ENCODE assay signal across 12 mouse cellular contexts in genomic region chr8:124140211-124140790, GRCm38 (mm10).
DNase-seq lines count a peak whose midpoint lies in the region; ATAC-seq and TF ChIP-seq lines count a peak whose summit lies in the region.
"Had no signal": no experiment of that assay in that cellular context is flagged by ENCODE, and none has a peak within 500 bp of the region (broad histone marks: within the 10 kb centered on the region; RNA-seq: fewer than 3 reads in every experiment).

No protein-coding gene starts in this region.

- H3K9me3 ChIP-seq in hindbrain, embryonic 11.5 days (ENCODE audit: control insufficient read depth, low read length), result no peaks in the 10 kb centered on the region
- H3K9me3 ChIP-seq in midbrain, embryonic 16.5 days (replicated peaks; ENCODE audit: control insufficient read depth, low read length, poor library complexity, severe bottlenecking), result no peaks in the 10 kb centered on the region

- no peak for DNase-seq in layer of hippocampus, adult 2 months (ENCODE audit: low spot score in 2 of 2)
- DNase-seq in layer of hippocampus, adult 11-12 months (ENCODE audit: low spot score), result no peak
- DNase-seq in adrenal gland, postnatal 36 days, result peak; percentile 42 to 64
- DNase-seq in hindbrain, embryonic 11.5 days (ENCODE audit: low spot score), result no peak
- DNase-seq in spleen, postnatal 14 days (ENCODE audit: low spot score in 2 of 2), result no peak
- DNase-seq in cerebellum, adult 8-10 months, result no peak
- DNase-seq in kidney, postnatal 4 days, result no peak
- DNase-seq: kidney, adult 9 months; liver had no signal

- H3K4me2 ChIP-seq in hindbrain, embryonic 11.5 days (replicated peaks; ENCODE audit: low read depth, low read length), result no peak overlapping the region
- peak overlapping the region; percentile 27 for H3K4me2 ChIP-seq in midbrain, embryonic 16.5 days (ENCODE audit: low read length)

- H3K27ac ChIP-seq in layer of hippocampus, adult 2 months, result no peak overlapping the region
- peak overlapping the region; percentile 42; the same call in 1 of the 2 replicates for H3K27ac ChIP-seq in hindbrain, embryonic 11.5 days (ENCODE audit: low read depth, low read length)
- H3K27ac ChIP-seq in midbrain, embryonic 16.5 days (ENCODE audit: low read length), result peak overlapping the region; percentile 65

- 78% methylated on average over 11 of the region's 11 CpGs for WGBS in hindbrain, embryonic 11.5 days
- WGBS in midbrain, embryonic 16.5 days, result 49% methylated on average over 11 of the region's 11 CpGs

- peak overlapping the region; percentile 4; the same call in 1 of the 2 replicates for H3K4me3 ChIP-seq in layer of hippocampus, adult 2 months
- no peak overlapping the region for H3K4me3 ChIP-seq in hindbrain, embryonic 11.5 days (ENCODE audit: low read depth, low read length)
- no peak overlapping the region for H3K4me3 ChIP-seq in midbrain, embryonic 16.5 days (ENCODE audit: low read depth, low read length)

- H3K9ac ChIP-seq in hindbrain, embryonic 11.5 days (ENCODE audit: low read depth, low read length), result no peak overlapping the region
- H3K9ac ChIP-seq in midbrain, embryonic 16.5 days (ENCODE audit: low read depth, low read length), result no peak overlapping the region

- H3K27me3 ChIP-seq in hindbrain, embryonic 11.5 days (ENCODE audit: control insufficient read depth, insufficient read depth, low read length), result no peaks in the 10 kb centered on the region
- no peaks in the 10 kb centered on the region for H3K27me3 ChIP-seq in midbrain, embryonic 16.5 days (ENCODE audit: control insufficient read depth, insufficient read depth, low read depth, low read length)
- H3K27me3 ChIP-seq: Patski had no signal

- H3K4me1 ChIP-seq in hindbrain, embryonic 11.5 days (replicated peaks; ENCODE audit: control insufficient read depth, insufficient read depth, low read length), result 0 out of 2 replicates have a peak, but pooled peaks cover 4% of the 10 kb centered on the region
- H3K4me1 ChIP-seq in midbrain, embryonic 16.5 days (ENCODE audit: control insufficient read depth, insufficient read depth, low read length), result peaks cover 32% of the 10 kb centered on the region

- no peaks in the 10 kb centered on the region for H3K36me3 ChIP-seq in hindbrain, embryonic 11.5 days (ENCODE audit: control insufficient read depth, insufficient read depth, low read length)
- H3K36me3 ChIP-seq in midbrain, embryonic 16.5 days (ENCODE audit: control insufficient read depth, insufficient read depth, low read length), result no peaks in the 10 kb centered on the region

- ATAC-seq in hindbrain, embryonic 11.5 days (ENCODE audit: low FRiP score), result no peak
- ATAC-seq in midbrain, embryonic 16.5 days, result no peak
- ATAC-seq: CD4-positive, CD25-positive, alpha-beta regulatory T cell, adult 4 months; Patski had no signal

- no peak for TF ChIP-seq CTCF in layer of hippocampus, adult 2 months (conservative IDR thresholded peaks at IDR 0.05)

Comparison
In these comparisons a context has a peak if more than half of its experiments do, and no peak if none do; other contexts are left out.
1. DNase-seq: peak in adrenal gland, postnatal 36 days (2 of 2); none in layer of hippocampus, adult 2 months (0 of 2), layer of hippocampus, adult 11-12 months (single experiment), hindbrain, embryonic 11.5 days (single experiment), spleen, postnatal 14 days (0 of 2), cerebellum, adult 8-10 months (single experiment) and kidney, postnatal 4 days (0 of 2).